Mouse (Mus musculus): ENCODE results near the gene Adra2b.

DNA sequence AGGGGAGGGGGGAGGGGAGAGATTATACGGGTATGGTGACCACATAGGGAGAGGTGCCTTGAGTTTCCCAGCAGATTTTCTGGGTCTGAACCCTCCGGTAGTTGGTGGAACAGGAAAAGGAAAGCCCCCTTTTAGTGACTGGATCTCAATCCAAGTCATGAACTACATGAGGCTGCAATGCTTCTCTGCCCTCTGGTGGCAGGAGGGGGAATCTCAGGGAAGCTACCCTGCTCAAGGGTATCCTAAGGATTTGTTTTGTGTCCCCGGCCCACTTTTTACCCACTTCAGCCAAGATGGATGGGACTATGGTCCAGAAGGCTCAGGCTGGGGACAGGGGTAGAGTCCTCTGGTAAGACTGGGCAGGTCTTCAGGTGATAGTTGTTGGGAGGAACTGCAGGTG is 21.8 kb upstream of the Adra2b start:
- TF ChIP-seq CTCF (IDR thresholded peaks at IDR 0.05; ENCODE audit: low read depth) = peak; percentile 91
- no peak for TF ChIP-seq EP300 (optimal IDR thresholded peaks at IDR 0.05)
